Mouse (Mus musculus) testis, adult 2 months (tissue): Measurements from ENCODE around the gene Dbh.

Source experiments
- CTCF ChIP-seq: fragments of 200-500 bp; IDR thresholded peaks from 2 replicates; pipeline ENCODE4 v1.5.1; 2012; ENCODE audit warnings: low read depth, mild to moderate bottlenecking, inconsistent platforms, low read length, moderate library complexity; ENCODE audit not compliant: control insufficient read depth, insufficient read depth, insufficient replicate concordance
- POLR2A ChIP-seq: fragments of 200-500 bp; IDR thresholded peaks from 2 replicates; pipeline ENCODE4 v1.6.1; 2012; ENCODE audit warnings: low read depth, mild to moderate bottlenecking, inconsistent platforms, low read length, moderate library complexity; ENCODE audit not compliant: control insufficient read depth

- no peak for TF ChIP-seq CTCF
- TF ChIP-seq POLR2A, result no peak
These were observed 28.2 kb upstream of the Dbh start for GRCm38 (mm10) chr2:27136789-27137188.
